Mouse (Mus musculus): Measurements from ENCODE around the gene Nav2. TPM values are rescaled to one million over a fixed set of nuclear protein-coding genes. Genes with fewer than 3 reads are reported as not detected.

Nav2 gene
- polyA plus RNA-seq, 1 experiment, result 38.5 TPM

DNA sequence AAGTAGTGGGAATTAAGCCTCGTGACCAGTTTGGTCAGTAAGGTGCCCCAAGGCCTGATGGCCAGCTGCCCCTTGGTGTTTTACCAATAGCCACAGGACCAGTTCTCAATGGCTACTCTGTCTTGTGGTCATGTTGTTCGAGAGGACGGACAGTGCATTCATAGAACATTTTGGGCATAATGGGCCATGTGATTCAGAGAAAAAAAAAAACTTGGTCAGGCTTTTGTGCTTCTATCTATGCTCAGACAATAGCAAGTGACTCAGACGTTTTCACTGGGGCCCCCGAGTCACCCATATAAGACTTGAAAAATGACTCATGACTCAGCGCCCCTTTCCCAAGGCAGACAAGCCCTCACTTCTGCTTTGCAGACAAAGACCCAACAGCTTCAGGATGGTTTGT is 344.4 kb downstream of the Nav2 start:
- Histone ChIP-seq H3K4me1 (ENCODE audit: control insufficient read depth, insufficient read depth, low read length) (peaks cover 17% of the 10 kb centered on the region), H3K4me3 (ENCODE audit: insufficient read depth, low read length) (no peak overlapping the region), H3K27ac (ENCODE audit: insufficient read depth, low read length) (peak overlapping the region; percentile 55; the same call in 1 of the 2 replicates)
- TF ChIP-seq CTCF (IDR thresholded peaks at IDR 0.05; ENCODE audit: extremely low read depth, insufficient read depth, low read length) (no peak), POLR2A (IDR thresholded peaks at IDR 0.05; ENCODE audit: extremely low read depth, insufficient read depth, low read length) (no peak)

DNA sequence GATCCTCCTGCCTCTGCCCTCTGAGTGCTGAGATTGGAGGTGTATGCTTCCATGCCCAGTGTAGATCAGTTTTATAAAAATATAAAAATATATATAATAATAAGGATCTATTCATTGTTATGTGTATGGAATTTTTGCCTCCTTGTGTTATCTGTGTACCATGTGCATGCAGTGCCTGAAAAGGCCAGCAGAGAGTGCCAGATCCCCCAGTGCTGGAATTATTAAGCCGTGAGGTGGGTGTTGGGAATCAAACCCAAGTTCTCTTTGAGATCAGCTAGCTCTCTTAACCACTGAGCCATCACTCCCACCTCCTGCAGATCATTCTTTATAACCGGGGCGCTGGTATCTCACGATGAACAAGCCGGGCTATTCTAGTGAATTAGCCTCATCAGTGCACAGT is 346.5 kb downstream of the Nav2 start:
- Histone ChIP-seq H3K27ac (ENCODE audit: insufficient read depth, low read length) (no peak overlapping the region), H3K4me3 (ENCODE audit: insufficient read depth, low read length) (no peak overlapping the region), H3K4me1 (ENCODE audit: control insufficient read depth, insufficient read depth, low read length) (peaks cover 27% of the 10 kb centered on the region)
- TF ChIP-seq POLR2A (IDR thresholded peaks at IDR 0.05; ENCODE audit: extremely low read depth, insufficient read depth, low read length), result no peak
- TF ChIP-seq CTCF (IDR thresholded peaks at IDR 0.05; ENCODE audit: extremely low read depth, insufficient read depth, low read length), result peak; percentile 20; the same call in 1 of the 2 replicates

DNA sequence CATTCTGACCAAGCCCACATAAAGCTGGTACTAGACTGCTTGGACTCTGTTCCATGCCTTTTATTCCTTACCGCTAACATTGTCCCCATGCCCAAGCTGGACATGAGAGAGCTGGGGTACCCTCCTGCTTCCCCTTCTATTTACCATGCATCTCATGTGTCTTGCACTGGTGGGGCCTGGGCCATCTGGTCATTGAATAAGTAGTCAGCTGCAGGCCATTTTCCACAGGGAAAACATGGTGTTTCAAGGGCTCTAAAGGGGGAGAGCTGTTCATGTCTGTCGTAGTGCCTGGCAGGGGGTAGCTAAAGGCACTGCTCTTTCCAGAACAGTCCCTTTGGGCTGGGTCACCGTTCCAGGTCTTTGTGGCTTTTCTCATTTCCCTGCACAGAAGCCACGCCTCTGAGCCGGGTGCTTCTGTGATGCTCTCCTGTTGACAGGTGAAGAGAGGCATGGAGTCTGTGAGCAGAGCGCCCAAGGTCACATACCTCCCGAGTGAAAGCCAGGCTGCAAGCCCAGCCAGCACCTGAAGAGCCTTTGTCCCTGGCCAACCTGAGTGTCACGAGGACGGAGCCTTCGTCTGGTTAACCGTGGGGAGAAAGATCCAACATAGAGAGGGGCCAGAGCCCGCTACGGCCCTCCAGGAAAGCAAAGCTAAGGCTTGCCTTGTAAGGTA is 348.9 kb downstream of the Nav2 start:
- Histone ChIP-seq H3K4me1 (ENCODE audit: control insufficient read depth, insufficient read depth, low read length) (peaks cover 32% of the 10 kb centered on the region), H3K27ac (ENCODE audit: insufficient read depth, low read length) (peak overlapping the region; percentile 65), H3K4me3 (ENCODE audit: insufficient read depth, low read length) (no peak overlapping the region)
- no peak for TF ChIP-seq CTCF (IDR thresholded peaks at IDR 0.05; ENCODE audit: extremely low read depth, insufficient read depth, low read length)
- TF ChIP-seq POLR2A (IDR thresholded peaks at IDR 0.05; ENCODE audit: extremely low read depth, insufficient read depth, low read length), result no peak

DNA sequence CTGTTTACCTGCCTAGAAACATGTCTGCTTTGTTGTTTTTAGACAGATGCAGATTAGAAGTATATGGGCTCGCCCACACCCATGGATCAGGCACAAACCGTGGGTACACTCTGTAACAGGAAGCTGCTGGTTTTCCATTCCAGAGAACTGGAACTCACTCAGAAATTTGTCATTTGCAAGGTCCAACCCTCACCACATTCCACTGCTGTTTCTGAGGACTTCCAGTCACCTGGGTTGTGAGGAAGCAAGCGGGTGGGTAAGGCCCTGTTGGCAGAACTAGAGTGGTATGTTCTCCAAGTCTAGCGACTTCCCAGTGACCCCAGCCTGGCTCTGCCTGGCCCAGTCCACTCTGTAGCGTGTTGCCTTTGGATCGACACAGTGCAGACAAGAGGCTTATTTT is 349.6 kb downstream of the Nav2 start:
- TF ChIP-seq POLR2A (IDR thresholded peaks at IDR 0.05; ENCODE audit: extremely low read depth, insufficient read depth, low read length), result no peak
- no peak for TF ChIP-seq CTCF (IDR thresholded peaks at IDR 0.05; ENCODE audit: extremely low read depth, insufficient read depth, low read length)
- Histone ChIP-seq H3K4me1 (ENCODE audit: control insufficient read depth, insufficient read depth, low read length) (peaks cover 33% of the 10 kb centered on the region), H3K27ac (ENCODE audit: insufficient read depth, low read length) (peak overlapping the region; percentile 65), H3K4me3 (ENCODE audit: insufficient read depth, low read length) (no peak overlapping the region)

DNA sequence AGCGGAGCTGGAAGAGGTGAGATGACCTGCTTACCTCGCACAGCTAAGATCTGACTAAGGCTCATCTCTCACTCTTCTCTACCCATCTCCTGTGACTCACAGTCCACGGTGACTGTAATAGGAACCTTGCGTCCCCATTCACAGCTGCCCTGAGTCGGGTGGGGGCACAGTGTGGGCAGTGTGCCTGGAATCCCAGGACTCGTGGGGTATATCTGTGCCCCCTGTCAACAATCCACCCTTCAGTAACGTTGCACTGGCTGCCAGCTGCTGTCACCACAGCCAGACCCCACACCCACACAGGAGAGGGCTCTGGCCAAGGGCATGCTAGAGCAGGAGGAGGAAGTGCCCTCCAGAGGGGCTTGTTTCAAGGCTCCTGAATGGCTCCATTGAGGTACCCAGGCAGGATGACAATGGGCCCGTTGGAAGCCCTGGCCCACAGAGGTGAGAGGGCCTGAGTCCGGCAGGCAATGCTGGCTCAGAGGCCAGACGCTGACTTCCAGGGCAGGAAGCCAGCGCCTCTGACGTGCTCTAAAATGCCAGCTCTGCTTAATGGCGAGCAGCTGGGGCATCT is 353.5 kb downstream of the Nav2 start:
- Histone ChIP-seq H3K27ac (ENCODE audit: insufficient read depth, low read length) (0 out of 2 replicates have a peak overlapping the region, but pooled peaks have one; percentile 10), H3K4me3 (ENCODE audit: insufficient read depth, low read length) (no peak overlapping the region), H3K4me1 (ENCODE audit: control insufficient read depth, insufficient read depth, low read length) (peaks cover 35% of the 10 kb centered on the region)
- TF ChIP-seq CTCF (IDR thresholded peaks at IDR 0.05; ENCODE audit: extremely low read depth, insufficient read depth, low read length), result no peak
- TF ChIP-seq POLR2A (IDR thresholded peaks at IDR 0.05; ENCODE audit: extremely low read depth, insufficient read depth, low read length), result no peak

DNA sequence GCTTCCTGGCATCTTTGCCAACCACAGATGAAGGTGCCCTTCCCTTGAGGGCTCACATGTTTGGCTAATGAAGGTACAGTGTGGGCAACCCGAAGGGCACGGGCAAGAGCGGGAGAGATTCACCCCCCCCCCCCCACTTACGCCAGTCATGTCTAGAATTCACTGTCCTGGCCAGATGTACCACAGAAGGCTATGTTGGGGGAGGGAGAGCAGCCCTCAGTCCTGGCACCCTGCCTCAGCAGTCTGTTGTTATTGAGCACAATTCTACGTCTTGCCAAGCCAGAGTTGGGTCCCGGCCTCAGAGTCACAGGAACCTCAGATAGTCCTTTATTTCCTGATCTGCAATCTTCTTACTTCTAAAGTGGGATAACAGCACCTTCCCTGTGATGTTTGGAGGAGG is 357.9 kb downstream of the Nav2 start:
- H3K4me1 ChIP-seq (ENCODE audit: control insufficient read depth, insufficient read depth, low read length), result peaks cover 27% of the 10 kb centered on the region

DNA sequence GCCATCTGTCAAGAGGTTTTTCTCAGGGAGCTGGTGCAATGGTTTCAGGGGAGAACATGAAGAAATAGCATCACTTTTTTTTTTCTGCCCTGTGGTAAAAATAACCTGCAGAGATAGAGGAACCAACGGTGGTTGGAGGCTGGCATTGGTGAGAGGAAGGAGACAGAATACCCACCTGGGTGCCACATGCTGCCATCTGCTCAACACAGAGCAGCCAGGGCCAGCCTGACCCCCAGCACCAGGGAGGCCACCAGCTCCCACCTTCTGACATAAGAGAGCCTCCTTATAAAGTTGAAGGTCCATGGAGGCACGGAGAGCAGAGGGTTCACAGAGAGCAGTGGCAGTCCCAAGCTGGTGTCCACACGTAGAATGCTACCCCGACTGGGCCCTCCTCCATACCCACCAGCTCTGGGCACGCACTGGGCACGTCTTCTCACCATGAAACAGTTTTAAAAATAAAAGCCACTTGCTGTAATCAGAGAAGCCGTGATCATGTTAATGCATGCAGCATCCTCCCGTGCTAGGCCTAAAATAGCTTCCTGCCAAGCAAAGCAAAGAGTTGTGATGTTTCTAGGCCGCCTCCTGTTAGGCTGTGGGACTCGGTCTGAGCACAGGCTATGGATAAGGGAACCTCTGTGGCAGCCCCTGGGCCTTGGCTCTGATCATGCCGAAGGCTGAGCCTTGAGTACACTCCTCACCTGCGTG is 359.3 kb downstream of the Nav2 start:
- Histone ChIP-seq H3K4me3 (ENCODE audit: insufficient read depth, low read length) (no peak overlapping the region), H3K4me1 (ENCODE audit: control insufficient read depth, insufficient read depth, low read length) (peaks cover 24% of the 10 kb centered on the region), H3K27ac (ENCODE audit: insufficient read depth, low read length) (peak overlapping the region; percentile 86)
- TF ChIP-seq CTCF (IDR thresholded peaks at IDR 0.05; ENCODE audit: extremely low read depth, insufficient read depth, low read length) (no peak), POLR2A (IDR thresholded peaks at IDR 0.05; ENCODE audit: extremely low read depth, insufficient read depth, low read length) (no peak)

More for the DNA sequence above, 357.9 kb downstream of the Nav2 start:
- TF ChIP-seq POLR2A (IDR thresholded peaks at IDR 0.05; ENCODE audit: extremely low read depth, insufficient read depth, low read length) (no peak), CTCF (IDR thresholded peaks at IDR 0.05; ENCODE audit: extremely low read depth, insufficient read depth, low read length) (no peak)
- peak overlapping the region; percentile 86 for H3K27ac ChIP-seq (ENCODE audit: insufficient read depth, low read length)
- no peak overlapping the region for H3K4me3 ChIP-seq (ENCODE audit: insufficient read depth, low read length)

DNA sequence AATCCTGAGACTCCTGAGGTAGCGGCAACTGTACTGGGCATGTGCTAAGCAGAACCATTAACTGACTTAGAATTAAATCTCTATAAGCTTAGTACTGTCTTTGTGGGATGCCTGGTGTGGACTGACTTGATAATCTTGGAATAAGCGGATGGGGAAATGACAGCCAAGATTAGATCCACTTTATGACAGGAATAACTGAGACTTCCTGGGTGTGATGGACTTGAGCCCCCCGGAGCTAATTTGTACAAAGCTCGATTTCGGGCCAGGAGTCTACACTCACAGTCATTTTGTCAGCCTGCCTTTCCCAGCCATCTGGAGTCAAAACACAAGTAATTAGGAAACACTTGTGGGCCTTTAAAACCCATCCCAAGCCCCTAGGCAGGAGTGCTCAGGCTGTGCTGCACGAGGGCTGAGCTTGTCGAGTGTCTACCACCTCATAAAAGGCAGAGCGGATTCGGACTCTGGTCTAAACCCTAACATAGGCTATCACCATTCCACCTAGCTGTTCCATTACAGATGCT is 359.9 kb downstream of the Nav2 start:
- Histone ChIP-seq H3K4me1 (ENCODE audit: control insufficient read depth, insufficient read depth, low read length) (peaks cover 25% of the 10 kb centered on the region), H3K27ac (ENCODE audit: insufficient read depth, low read length) (peak overlapping the region; percentile 8), H3K4me3 (ENCODE audit: insufficient read depth, low read length) (no peak overlapping the region)
- TF ChIP-seq POLR2A (IDR thresholded peaks at IDR 0.05; ENCODE audit: extremely low read depth, insufficient read depth, low read length), result no peak
- TF ChIP-seq CTCF (IDR thresholded peaks at IDR 0.05; ENCODE audit: extremely low read depth, insufficient read depth, low read length), result no peak

DNA sequence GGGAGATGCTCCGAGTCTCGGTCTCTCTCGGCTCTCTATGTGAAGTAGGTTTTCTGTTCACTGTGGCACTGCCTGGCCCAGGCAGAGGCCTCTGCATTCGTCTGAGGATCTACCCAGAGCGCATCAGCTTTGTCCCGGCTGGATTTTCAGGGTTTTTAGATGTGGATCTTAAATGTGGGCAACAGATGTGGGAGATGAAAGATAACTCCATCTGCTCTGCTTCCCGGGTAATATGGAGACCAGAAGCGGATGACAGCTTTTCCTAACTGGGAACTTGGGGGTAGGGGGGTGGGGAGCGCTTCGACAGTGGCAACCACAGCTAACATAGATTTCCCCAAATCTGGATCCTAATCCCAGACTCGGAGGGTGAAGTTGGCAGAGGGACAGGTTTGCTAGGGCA is 362.3 kb downstream of the Nav2 start:
- Histone ChIP-seq H3K4me3 (ENCODE audit: insufficient read depth, low read length) (no peak overlapping the region), H3K4me1 (ENCODE audit: control insufficient read depth, insufficient read depth, low read length) (peaks cover 28% of the 10 kb centered on the region), H3K27ac (ENCODE audit: insufficient read depth, low read length) (no peak overlapping the region; the same call in none of the 2 replicates)
- no peak for TF ChIP-seq POLR2A (IDR thresholded peaks at IDR 0.05; ENCODE audit: extremely low read depth, insufficient read depth, low read length)
- no peak for TF ChIP-seq CTCF (IDR thresholded peaks at IDR 0.05; ENCODE audit: extremely low read depth, insufficient read depth, low read length)

Data from cortical plate, adult 2 months (tissue).